Mouse (Mus musculus) left cerebral cortex, adult 18-20 months (tissue): ENCODE measurements around the gene Sf3a3. TPM values are rescaled to one million over a fixed set of nuclear protein-coding genes. Genes with fewer than 3 reads are reported as not detected.

Source experiments
- DNase-seq, 2 experiments: peaks; one replicate each; pipeline ENCODE4 v3.0.0; 2021 to 2022; ENCODE audit warnings: low spot score in 2 of 2, mixed read lengths in 1 of 2
- long read RNA-seq, 2 experiments: library from polyadenylated mRNA; stranded (forward); transcript quantifications; one replicate each; pipeline ENCODE4 v2.0.0; 2021
- total RNA-seq, 2 experiments: library from RNA; stranded (reverse); gene quantifications; 2 replicates each; pipeline ENCODE4 v1.2.3; 2021

The Sf3a3 gene
- 10 to 100 TPM; 33.9 to 42.3 TPM for total RNA-seq
- long read RNA-seq, experiment 1, transcript Sf3a3-201 (17 exons, 1,820 nt) = major isoform, 40 of 46 reads
- long read RNA-seq, experiment 1, partial matches to known transcripts = 3 of 46 reads
- long read RNA-seq, experiment 1, other reads (novel, unspliced or antisense) = 3 of 46 reads
- long read RNA-seq, experiment 2, transcript Sf3a3-201 (17 exons, 1,820 nt) = major isoform, 27 of 28 reads
- long read RNA-seq, experiment 2, partial matches to known transcripts = 1 of 28 reads
- long read RNA-seq, experiment 2, other reads (novel, unspliced or antisense) = 0 of 28 reads

- DNase-seq = peak; percentile 94 to 95
These were observed at the start of gene Sf3a3 for GRCm38 (mm10) chr4:124714545-124715481. Gene Sf3a3, plus strand, starts transcription at chr4:124714776.

- DNase-seq = no peak
These were observed 47.0 kb upstream of the Sf3a3 start for GRCm38 (mm10) chr4:124667476-124668033.

GRCm38 (mm10) chr4:124668078-124668477 lies 46.5 kb upstream of the Sf3a3 start:
- no peak for DNase-seq

- no peak for DNase-seq
These were observed 44.3 kb upstream of the Sf3a3 start for GRCm38 (mm10) chr4:124670232-124670631.

- DNase-seq = no peak
These were observed 43.0 kb upstream of the Sf3a3 start for GRCm38 (mm10) chr4:124671583-124671982.

- DNase-seq = no peak
These were observed 41.9 kb upstream of the Sf3a3 start for GRCm38 (mm10) chr4:124672347-124673320.

- DNase-seq = no peak
These were observed 40.1 kb upstream of the Sf3a3 start for GRCm38 (mm10) chr4:124674334-124675032.

- DNase-seq = peak; percentile 72 to 73
These were observed 39.5 kb upstream of the Sf3a3 start for GRCm38 (mm10) chr4:124675037-124675436.

- DNase-seq = no peak
These were observed 38.6 kb upstream of the Sf3a3 start for GRCm38 (mm10) chr4:124675958-124676357.

GRCm38 (mm10) chr4:124682270-124682669 lies 32.3 kb upstream of the Sf3a3 start:
- no peak for DNase-seq

GRCm38 (mm10) chr4:124683474-124683873 lies 31.1 kb upstream of the Sf3a3 start:
- no peak for DNase-seq

GRCm38 (mm10) chr4:124685004-124685403 lies 29.6 kb upstream of the Sf3a3 start:
- no peak for DNase-seq

- DNase-seq = no peak
These were observed 29.1 kb upstream of the Sf3a3 start for GRCm38 (mm10) chr4:124685453-124685852.

- DNase-seq = no peak
These were observed 28.6 kb upstream of the Sf3a3 start for GRCm38 (mm10) chr4:124685897-124686402.

GRCm38 (mm10) chr4:124691455-124691854 lies 23.1 kb upstream of the Sf3a3 start:
- no peak for DNase-seq

- DNase-seq = no peak
These were observed 22.1 kb upstream of the Sf3a3 start for GRCm38 (mm10) chr4:124692416-124692861.

GRCm38 (mm10) chr4:124693135-124693894 lies 21.3 kb upstream of the Sf3a3 start, which contains the start of gene Utp11:
Gene Utp11, minus strand, starts transcription at chr4:124693600.
- DNase-seq = peak; percentile 79 to 88

GRCm38 (mm10) chr4:124694572-124694971 lies 20.0 kb upstream of the Sf3a3 start:
- no peak for DNase-seq
